Mouse (Mus musculus) liver, embryonic 15.5 days (tissue): Measurements from ENCODE around the gene Rsph14. TPM values are rescaled to one million over a fixed set of nuclear protein-coding genes. Genes with fewer than 3 reads are reported as not detected.
"Not testable (repeated sequence)": the region's sequence is repeated elsewhere in the genome, so short reads cannot be mapped to it uniquely, and the experiment has no call there.

Experiments used
- ATAC-seq: fragments of 200-750 bp; cut with Nextera tagmentation; 2 replicates; pipeline ENCODE4 v1.8.0; 2017; ENCODE audit warnings: moderate number of reproducible peaks, mild to moderate bottlenecking, moderate library complexity; ENCODE audit not compliant: insufficient read depth
- H3K27ac ChIP-seq: fragments of 300-500 bp; sonication (generic); replicated peaks from 2 replicates; pipeline ENCODE4 v1.5.1; 2015; ENCODE audit warnings: mild to moderate bottlenecking, inconsistent platforms
- H3K27me3 ChIP-seq: fragments of 300-500 bp; sonication (generic); 2 replicates; pipeline ENCODE4 v1.6.1; 2015; ENCODE audit warnings: mild to moderate bottlenecking, inconsistent platforms
- H3K36me3 ChIP-seq: fragments of 300-500 bp; sonication (generic); replicated peaks from 2 replicates; pipeline ENCODE4 v1.6.1; 2015; ENCODE audit warnings: moderate library complexity, mild to moderate bottlenecking, inconsistent platforms
- H3K4me1 ChIP-seq: fragments of 300-500 bp; sonication (generic); replicated peaks from 2 replicates; pipeline ENCODE4 v1.6.1; 2015; ENCODE audit warnings: inconsistent platforms
- H3K4me2 ChIP-seq: fragments of 300-500 bp; sonication (generic); 2 replicates; pipeline ENCODE4 v1.6.1; 2015; ENCODE audit warnings: moderate library complexity, mild to moderate bottlenecking, inconsistent platforms
- H3K4me3 ChIP-seq: fragments of 300-500 bp; sonication (generic); replicated peaks from 2 replicates; pipeline ENCODE4 v1.5.1; 2015; ENCODE audit warnings: mild to moderate bottlenecking, inconsistent platforms
- H3K9ac ChIP-seq: fragments of 300-500 bp; sonication (generic); 2 replicates; pipeline ENCODE4 v1.6.1; 2015; ENCODE audit warnings: moderate library complexity, mild to moderate bottlenecking, inconsistent platforms
- H3K9me3 ChIP-seq: fragments of 300-500 bp; sonication (generic); replicated peaks from 2 replicates; pipeline ENCODE4 v1.6.1; 2016; ENCODE audit warnings: inconsistent platforms
- WGBS: fragments of 180-500 bp; shearing (Covaris S2); methylation state at CpG from one replicate; pipeline ENCODE4 v1.1.7; 2015; ENCODE audit warnings: mixed read lengths; ENCODE audit not compliant: insufficient replicate concordance; 5-methylcytosine and 5-hydroxymethylcytosine counted together
- polyA plus RNA-seq: library from polyadenylated mRNA; unstranded; fragments of >200 nt; fragmentation: Nextera tagmentation; extraction: Ambion mirVana; gene quantifications from 2 replicates; pipeline ENCODE4 v1.2.1, GENCODE M21; 2015

Gene Rsph14
- polyA plus RNA-seq, 1 experiment from 2014 or later = not detected

- no peaks in the 10 kb centered on the region for H3K27me3 ChIP-seq
- no peak overlapping the region for H3K4me2 ChIP-seq
- peaks cover 41% of the 10 kb centered on the region for H3K4me1 ChIP-seq
- 57% methylated on average over 8 of the region's 8 CpGs for WGBS
- no peak overlapping the region for H3K9ac ChIP-seq
- H3K27ac ChIP-seq = 0 out of 2 replicates have a peak overlapping the region, but pooled peaks have one; percentile 2
- no peak for ATAC-seq
- no peaks in the 10 kb centered on the region for H3K36me3 ChIP-seq
- H3K9me3 ChIP-seq = no peaks in the 10 kb centered on the region
- H3K4me3 ChIP-seq = no peak overlapping the region
Observed at GRCm38 (mm10) chr10:75052902-75053301, 20.5 kb upstream of the Rsph14 start.

GRCm38 (mm10) chr10:75051364-75052074 lies 19.1 kb upstream of the Rsph14 start:
- H3K9ac ChIP-seq = no peak overlapping the region
- H3K4me2 ChIP-seq = no peak overlapping the region
- WGBS = 77% methylated on average over 21 of the region's 21 CpGs
- no peaks in the 10 kb centered on the region for H3K9me3 ChIP-seq
- no peak overlapping the region for H3K4me3 ChIP-seq
- peaks cover 30% of the 10 kb centered on the region for H3K4me1 ChIP-seq
- no peaks in the 10 kb centered on the region for H3K27me3 ChIP-seq
- H3K36me3 ChIP-seq = no peaks in the 10 kb centered on the region
- no peak overlapping the region for H3K27ac ChIP-seq
- no peak for ATAC-seq

- no peaks in the 10 kb centered on the region for H3K27me3 ChIP-seq
- no peak for ATAC-seq
- H3K4me1 ChIP-seq = peaks cover 24% of the 10 kb centered on the region
- no peaks in the 10 kb centered on the region for H3K9me3 ChIP-seq
- no peak overlapping the region for H3K4me3 ChIP-seq
- H3K9ac ChIP-seq = no peak overlapping the region
- H3K4me2 ChIP-seq = no peak overlapping the region
- 86% methylated on average over 7 of the region's 7 CpGs for WGBS
- H3K27ac ChIP-seq = no peak overlapping the region
- H3K36me3 ChIP-seq = no peaks in the 10 kb centered on the region
Observed at GRCm38 (mm10) chr10:75048711-75049110, 16.3 kb upstream of the Rsph14 start.

- no peaks in the 10 kb centered on the region for H3K36me3 ChIP-seq
- H3K27ac ChIP-seq = no peak overlapping the region
- ATAC-seq = no peak
- peaks cover 16% of the 10 kb centered on the region for H3K4me1 ChIP-seq
- H3K4me3 ChIP-seq = no peak overlapping the region
- 0 out of 2 replicates have a peak overlapping the region, but pooled peaks have one; percentile 15 for H3K4me2 ChIP-seq
- WGBS = 71% methylated on average over 15 of the region's 15 CpGs
- no peaks in the 10 kb centered on the region for H3K27me3 ChIP-seq
- no peak overlapping the region for H3K9ac ChIP-seq
- no peaks in the 10 kb centered on the region for H3K9me3 ChIP-seq
Observed at GRCm38 (mm10) chr10:75045831-75046230, 13.4 kb upstream of the Rsph14 start.

GRCm38 (mm10) chr10:75044459-75044858 lies 12.1 kb upstream of the Rsph14 start:
- H3K9me3 ChIP-seq = no peaks in the 10 kb centered on the region
- 12% methylated on average over 7 of the region's 7 CpGs for WGBS
- H3K4me3 ChIP-seq = no peak overlapping the region
- ATAC-seq = peak; percentile 33; the same call in 1 of the 2 replicates
- H3K36me3 ChIP-seq = no peaks in the 10 kb centered on the region
- H3K4me1 ChIP-seq = peaks cover 16% of the 10 kb centered on the region
- no peak overlapping the region for H3K27ac ChIP-seq
- no peaks in the 10 kb centered on the region for H3K27me3 ChIP-seq
- H3K9ac ChIP-seq = no peak overlapping the region
- no peak overlapping the region for H3K4me2 ChIP-seq

GRCm38 (mm10) chr10:75042060-75042459 lies 9.7 kb upstream of the Rsph14 start:
- H3K9me3 ChIP-seq, H3K36me3 ChIP-seq, H3K9ac ChIP-seq, H3K27ac ChIP-seq, H3K4me3 ChIP-seq, H3K4me2 ChIP-seq, ATAC-seq, H3K27me3 ChIP-seq: not testable (repeated sequence)
- H3K4me1 ChIP-seq = peaks cover 22% of the 10 kb centered on the region
- WGBS = 4% methylated on average over 1 of the region's 1 CpGs

GRCm38 (mm10) chr10:75036883-75037379 lies 4.5 kb upstream of the Rsph14 start, which contains the start of gene Rab36:
Gene Rab36 (plus strand): TSS chr10:75037058.
- Histone ChIP-seq H3K4me1 (0 out of 2 replicates have a peak, but pooled peaks cover 8% of the 10 kb centered on the region), H3K27ac (0 out of 2 replicates have a peak within 1 kb of the TSS, but pooled peaks have one; percentile 3), H3K9ac (no peak within 1 kb of the TSS), H3K4me2 (peak within 1 kb of the TSS; percentile 56), H3K27me3 (no peaks in the 10 kb centered on the region), H3K9me3 (no peaks in the 10 kb centered on the region), H3K36me3 (no peaks in the 10 kb centered on the region), H3K4me3 (peak within 1 kb of the TSS; percentile 26)
- WGBS = under 1% methylated on average over 36 of the region's 36 CpGs
- ATAC-seq = peak; percentile 85

GRCm38 (mm10) chr10:75031345-75032114 lies 856 bp downstream of the Rsph14 start:
- H3K27me3 ChIP-seq = no peaks in the 10 kb centered on the region
- peaks cover 6% of the 10 kb centered on the region; the same call in 1 of the 2 replicates for H3K4me1 ChIP-seq
- H3K9ac ChIP-seq = no peak overlapping the region
- H3K9me3 ChIP-seq = no peaks in the 10 kb centered on the region
- H3K27ac ChIP-seq = no peak overlapping the region
- ATAC-seq = no peak
- 46% methylated on average over 5 of the region's 5 CpGs for WGBS
- H3K4me3 ChIP-seq = no peak overlapping the region
- no peaks in the 10 kb centered on the region for H3K36me3 ChIP-seq
- no peak overlapping the region for H3K4me2 ChIP-seq

GRCm38 (mm10) chr10:75030234-75030633 lies 2.2 kb downstream of the Rsph14 start:
- Histone ChIP-seq H3K4me2 (no peak overlapping the region), H3K4me3 (no peak overlapping the region), H3K9me3 (no peaks in the 10 kb centered on the region), H3K36me3 (no peaks in the 10 kb centered on the region), H3K27me3 (no peaks in the 10 kb centered on the region), H3K27ac (no peak overlapping the region), H3K4me1 (peaks cover 6% of the 10 kb centered on the region; the same call in 1 of the 2 replicates), H3K9ac (no peak overlapping the region)
- 58% methylated on average over 3 of the region's 3 CpGs for WGBS
- no peak for ATAC-seq

GRCm38 (mm10) chr10:75029677-75030076 lies 2.7 kb downstream of the Rsph14 start:
- 44% methylated on average over 3 of the region's 3 CpGs for WGBS
- Histone ChIP-seq H3K9ac (no peak overlapping the region), H3K4me2 (no peak overlapping the region), H3K4me1 (peaks cover 6% of the 10 kb centered on the region; the same call in 1 of the 2 replicates), H3K4me3 (no peak overlapping the region), H3K27me3 (no peaks in the 10 kb centered on the region), H3K36me3 (no peaks in the 10 kb centered on the region), H3K9me3 (no peaks in the 10 kb centered on the region), H3K27ac (no peak overlapping the region)
- ATAC-seq = no peak

GRCm38 (mm10) chr10:75028743-75029142 lies 3.6 kb downstream of the Rsph14 start:
- Histone ChIP-seq H3K4me1 (peaks cover 6% of the 10 kb centered on the region; the same call in 1 of the 2 replicates), H3K9me3 (no peaks in the 10 kb centered on the region), H3K4me2 (no peak overlapping the region), H3K36me3 (no peaks in the 10 kb centered on the region), H3K9ac (no peak overlapping the region), H3K27me3 (no peaks in the 10 kb centered on the region), H3K27ac (no peak overlapping the region), H3K4me3 (no peak overlapping the region)
- no peak for ATAC-seq
- 28% methylated on average over 8 of the region's 8 CpGs for WGBS
